Mouse (Mus musculus) kidney, adult 2 months (tissue): Measurements from ENCODE around the gene Krtcap2.

Source experiments
- CTCF ChIP-seq: fragments of 200-500 bp; conservative IDR thresholded peaks from 2 replicates; pipeline ENCODE4 v1.5.1; 2011; ENCODE audit warnings: low read depth, mild to moderate bottlenecking, control low read depth, low read length, moderate library complexity, mixed read lengths; ENCODE audit not compliant: insufficient read depth, insufficient read length
- POLR2A ChIP-seq: fragments of 200-500 bp; IDR thresholded peaks from one replicate; pipeline ENCODE4 v1.6.1; 2011; ENCODE audit warnings: low read depth, low read length, control low read depth

DNA sequence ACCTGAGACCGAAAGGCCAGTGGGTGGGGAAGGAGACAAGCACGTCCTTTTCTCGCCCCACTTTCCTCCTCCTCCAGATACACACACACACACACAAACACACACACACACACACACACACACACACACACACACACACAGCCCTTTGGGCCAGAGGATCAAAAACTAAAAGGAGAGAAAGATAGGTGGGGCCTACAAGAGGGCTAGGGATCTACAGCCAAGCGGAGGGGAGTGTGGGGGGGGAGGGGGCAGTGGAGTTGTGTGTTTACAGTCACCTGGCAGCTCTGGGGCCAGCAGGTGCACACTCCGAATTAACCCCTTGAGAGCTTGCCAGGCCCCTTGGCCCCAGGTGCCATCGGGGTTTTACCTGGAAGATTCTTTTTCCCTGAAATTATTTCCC is 13.2 kb upstream of the Krtcap2 start:
- TF ChIP-seq CTCF: no peak
- TF ChIP-seq POLR2A: no peak
